Mouse (Mus musculus) frontal cortex, postnatal 10 days (tissue): Measurements from ENCODE around the gene Gm49322.

ENCODE experiments used
- DNase-seq, 2 experiments: peaks; one replicate each; pipeline ENCODE4 v3.0.0; 2022; ENCODE audit warnings: low spot score in 2 of 2, mixed read lengths in 1 of 2

The Gm49322 gene

GRCm38 (mm10) chr10:80655406-80656129, 49.7 kb downstream of the Gm49322 start:
- no peak for DNase-seq

GRCm38 (mm10) chr10:80656130-80656862, 50.5 kb downstream of the Gm49322 start:
- DNase-seq = peak; percentile 94

DNA sequence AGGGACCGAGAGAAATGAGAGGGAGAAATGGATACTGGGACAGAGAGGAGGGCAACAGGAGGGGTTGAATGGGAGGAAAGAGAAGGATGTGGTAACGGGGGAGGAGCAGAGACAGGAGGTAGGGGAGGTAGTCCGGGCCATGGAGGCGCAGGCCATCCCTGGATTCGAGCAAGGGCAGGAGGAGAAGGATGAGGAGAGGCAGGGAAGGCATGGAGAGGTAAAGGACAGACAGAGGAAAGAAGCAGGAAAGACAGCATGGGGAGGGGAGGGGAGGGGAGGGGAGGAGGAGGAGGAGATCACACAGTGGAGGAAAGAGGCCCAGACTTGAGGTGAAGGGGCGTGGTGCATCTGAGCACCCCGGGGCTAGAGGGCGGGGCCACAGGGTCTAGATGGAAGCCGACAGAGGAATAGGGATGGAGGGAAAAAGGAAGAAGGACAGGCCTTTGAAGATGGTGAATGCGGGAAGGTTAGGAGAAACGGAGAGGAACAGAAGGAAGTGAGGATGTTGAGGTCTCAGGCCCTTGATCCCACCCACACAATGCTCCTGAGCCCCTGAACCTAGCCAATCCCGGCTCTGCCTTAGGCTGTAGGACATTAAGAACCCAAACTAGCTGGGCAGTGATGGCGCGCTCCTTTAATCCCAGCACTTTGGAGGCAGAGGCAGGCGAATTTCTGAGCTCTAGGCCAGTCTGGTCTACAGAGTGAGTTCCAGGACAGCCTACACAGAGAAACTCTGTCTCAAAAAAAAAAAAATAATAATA, 51.2 kb downstream of the Gm49322 start, which contains the start of gene Btbd2:
Btbd2 (minus strand) TSS at position 209 of the 761 bp plus-strand sequence.
- DNase-seq = no peak

GRCm38 (mm10) chr10:80658194-80658840, 52.5 kb downstream of the Gm49322 start:
- DNase-seq = no peak

DNA sequence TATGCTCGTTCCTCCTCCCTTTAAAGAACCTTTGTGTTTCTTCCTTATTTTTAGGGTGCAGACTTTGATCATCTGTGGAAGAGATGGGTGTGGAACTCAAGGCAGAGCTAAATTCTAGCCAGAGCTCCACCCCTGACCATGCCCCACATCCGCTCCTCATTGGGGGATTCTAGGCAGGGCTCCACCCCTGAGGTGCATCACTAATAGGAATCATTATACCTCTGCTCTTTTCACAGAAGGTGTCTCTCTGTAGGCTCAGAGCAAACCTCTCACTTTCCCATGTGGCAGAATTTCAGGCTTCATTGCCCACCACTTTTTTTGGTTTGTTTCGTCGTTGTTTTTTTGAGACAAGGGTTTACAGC, 53.0 kb downstream of the Gm49322 start:
- no peak for DNase-seq

DNA sequence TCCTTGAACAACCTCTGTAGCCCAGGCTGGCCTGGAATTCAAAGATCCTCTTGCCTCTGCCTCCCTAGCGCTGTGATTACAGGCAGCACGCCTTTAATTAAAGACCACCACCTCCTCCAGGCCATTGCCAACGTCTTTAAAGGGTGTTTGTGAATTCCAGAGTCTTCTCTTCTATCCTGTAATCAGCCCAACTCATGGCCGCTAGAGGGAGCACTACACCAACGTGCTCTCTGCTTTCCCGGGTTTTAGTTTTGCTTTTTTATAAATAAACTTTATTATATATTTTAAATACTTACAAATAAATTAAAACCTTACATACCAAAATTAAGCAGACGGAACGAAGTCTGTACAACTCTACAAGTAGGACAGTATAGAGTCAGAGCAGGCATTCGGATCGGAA, 53.4 kb downstream of the Gm49322 start:
- DNase-seq = peak in 1 of 2 experiments; percentile 63

DNA sequence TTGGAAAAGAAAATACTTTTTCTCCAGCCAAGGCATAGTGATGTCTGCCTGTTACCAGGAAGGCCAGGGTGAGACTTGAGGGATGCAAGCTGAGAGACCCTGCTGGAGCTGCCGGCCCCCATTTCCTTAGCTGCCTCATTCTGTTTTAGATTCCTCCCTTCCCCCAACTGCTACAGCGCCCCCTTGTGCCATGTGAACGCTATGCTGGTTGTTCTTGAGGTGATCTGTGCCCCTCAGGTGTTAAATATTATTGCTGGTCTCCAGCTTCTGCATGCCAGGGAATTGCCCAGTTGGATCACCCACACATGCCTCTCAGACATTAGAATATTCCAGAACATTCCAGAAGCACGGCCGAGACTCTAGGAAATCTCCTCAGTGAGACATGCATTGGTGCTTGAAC, 55.3 kb downstream of the Gm49322 start:
- DNase-seq = no peak

- no peak for DNase-seq
Measured at GRCm38 (mm10) chr10:80663485-80664196, 57.8 kb downstream of the Gm49322 start.

- DNase-seq = no peak
Measured at GRCm38 (mm10) chr10:80664197-80665015, 58.6 kb downstream of the Gm49322 start.

GRCm38 (mm10) chr10:80665016-80665380, 59.2 kb downstream of the Gm49322 start:
- no peak for DNase-seq
